Mouse (Mus musculus) thymus, adult 2 months (tissue): ENCODE results near the gene Tmem184b.

Source experiments
- CTCF ChIP-seq: fragments of 200-500 bp; IDR thresholded peaks from 2 replicates; pipeline ENCODE4 v1.5.1; 2012; ENCODE audit warnings: mild to moderate bottlenecking, control low read depth, low read length, moderate library complexity, borderline replicate concordance; ENCODE audit not compliant: control insufficient read depth, poor library complexity, insufficient read depth; ENCODE audit errors: extremely low read depth
- POLR2A ChIP-seq: fragments of 200-500 bp; IDR thresholded peaks from 2 replicates; pipeline ENCODE4 v1.6.1; 2012; ENCODE audit warnings: mild to moderate bottlenecking, low read length, control low read depth, moderate library complexity; ENCODE audit not compliant: control insufficient read depth, poor library complexity, insufficient read depth; ENCODE audit errors: extremely low read depth

- TF ChIP-seq CTCF (no peak), POLR2A (no peak)
These were observed 57.1 kb downstream of the Tmem184b start, which contains the start of gene Maff for GRCm38 (mm10) chr15:79346051-79346793.
